Mouse (Mus musculus): ENCODE measurements around the gene Ttc27. TPM values are rescaled to one million over a fixed set of nuclear protein-coding genes. Genes with fewer than 3 reads are reported as not detected.

Ttc27 gene
- polyA plus RNA-seq, 1 experiment from 2014 or later, result 25.6 TPM

DNA sequence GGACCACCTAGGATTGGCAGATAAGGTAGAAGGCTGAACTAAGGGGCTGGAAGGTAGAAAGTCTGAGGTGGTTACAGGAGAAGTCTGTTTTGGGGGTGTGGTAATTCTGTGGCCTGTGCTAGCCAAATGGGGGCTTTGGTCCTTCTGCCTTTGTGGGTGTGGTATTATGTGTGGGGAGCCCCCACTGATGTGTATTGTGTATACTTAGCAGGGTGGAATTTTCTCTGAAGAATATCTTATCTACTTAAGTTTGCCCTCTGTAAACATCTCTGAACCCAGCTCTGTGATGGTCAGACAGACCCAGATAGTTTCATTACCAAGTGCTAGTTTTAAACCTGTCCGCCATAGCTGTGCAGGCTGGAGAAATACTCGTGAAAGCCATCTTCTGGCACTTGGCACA, 141.8 kb downstream of the Ttc27 start:
- no peaks in the 10 kb centered on the region for H3K4me1 ChIP-seq (ENCODE audit: insufficient read depth)
- H3K27ac ChIP-seq (ENCODE audit: low read depth), result no peak overlapping the region
- WGBS, result 41% methylated on average over 2 of the region's 2 CpGs
- H3K4me3 ChIP-seq (ENCODE audit: low read depth, low read length), result no peak overlapping the region
- no peak for ATAC-seq (ENCODE audit: insufficient read depth)
- H3K9ac ChIP-seq, result no peak overlapping the region
- no peaks in the 10 kb centered on the region for H3K9me3 ChIP-seq (ENCODE audit: low read depth, low read length)
- no peak overlapping the region for H3K4me2 ChIP-seq
- no peaks in the 10 kb centered on the region for H3K27me3 ChIP-seq (ENCODE audit: insufficient read depth, low read length)
- DNase-seq, result no peak
- no peak for TF ChIP-seq CTCF (IDR thresholded peaks at IDR 0.05; ENCODE audit: low read depth)
- H3K36me3 ChIP-seq (ENCODE audit: insufficient read depth), result no peaks in the 10 kb centered on the region

DNA sequence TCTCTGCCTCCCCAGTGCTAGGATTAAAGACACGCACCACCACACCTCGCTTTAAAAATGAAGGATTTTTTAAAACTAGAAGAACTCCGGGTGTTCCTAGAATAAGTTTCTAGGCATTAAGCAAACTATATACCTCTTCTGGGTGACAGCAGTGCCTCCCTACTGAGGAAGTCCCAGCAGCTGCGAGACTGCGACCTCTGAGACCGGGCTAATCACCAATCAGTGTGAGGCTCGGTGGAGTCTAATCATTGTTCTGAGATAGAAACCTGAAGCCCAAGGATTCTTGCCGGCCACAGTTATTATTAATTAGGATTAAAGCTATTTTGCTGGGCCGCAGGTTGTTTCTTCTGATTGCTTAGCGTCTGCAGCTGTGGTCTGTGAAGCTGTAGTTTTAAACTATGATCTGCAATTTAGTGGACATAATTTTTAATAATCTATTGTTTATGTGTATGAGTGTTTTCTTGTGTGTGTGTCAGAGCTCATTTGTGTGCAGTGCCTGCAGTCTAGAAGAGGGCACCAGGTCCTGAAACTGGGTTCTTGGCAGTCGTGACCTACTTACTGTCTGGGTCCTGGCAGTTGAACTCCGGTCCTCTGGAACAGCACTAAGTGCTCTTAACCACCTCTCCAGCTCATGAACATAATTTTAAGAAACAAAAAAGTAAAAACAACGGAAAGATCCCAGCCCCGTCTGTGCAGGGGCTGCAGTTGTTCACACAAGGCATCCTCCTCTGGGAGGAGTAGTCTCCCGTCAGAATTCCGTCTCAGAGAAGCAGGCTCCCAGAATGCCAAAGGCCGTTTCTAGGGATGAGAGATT, 142.9 kb downstream of the Ttc27 start:
- no peak for ATAC-seq (ENCODE audit: insufficient read depth)
- Histone ChIP-seq H3K4me2 (no peak overlapping the region), H3K4me3 (ENCODE audit: low read depth, low read length) (no peak overlapping the region), H3K9ac (no peak overlapping the region), H3K36me3 (ENCODE audit: insufficient read depth) (no peaks in the 10 kb centered on the region), H3K27ac (ENCODE audit: low read depth) (no peak overlapping the region), H3K4me1 (ENCODE audit: insufficient read depth) (no peaks in the 10 kb centered on the region), H3K27me3 (ENCODE audit: insufficient read depth, low read length) (no peaks in the 10 kb centered on the region), H3K9me3 (ENCODE audit: low read depth, low read length) (no peaks in the 10 kb centered on the region)
- peak; percentile 30 for DNase-seq
- TF ChIP-seq CTCF (IDR thresholded peaks at IDR 0.05; ENCODE audit: low read depth), result no peak
- WGBS, result 38% methylated on average over 17 of the region's 17 CpGs

DNA sequence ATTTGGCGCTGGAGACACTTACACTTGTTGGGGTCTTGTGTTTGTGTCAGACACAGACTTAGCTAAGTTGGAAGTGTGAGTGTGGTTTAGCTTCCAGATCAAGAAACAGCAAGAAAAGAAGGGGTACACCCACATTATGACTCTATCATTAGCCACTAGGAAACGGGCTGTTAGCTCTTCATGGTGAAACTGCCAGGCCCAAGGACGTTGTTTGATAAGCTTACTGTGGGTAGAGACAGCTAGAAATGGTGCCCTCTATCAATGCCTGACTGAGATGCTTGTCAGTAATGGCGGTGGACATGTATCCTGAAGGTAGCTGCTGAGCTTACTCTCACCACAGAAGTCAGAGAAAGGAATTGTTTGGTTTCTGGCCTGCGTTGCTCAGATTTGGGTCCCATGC, 146.3 kb downstream of the Ttc27 start:
- Histone ChIP-seq H3K4me3 (ENCODE audit: low read depth, low read length) (no peak overlapping the region), H3K36me3 (ENCODE audit: insufficient read depth) (no peaks in the 10 kb centered on the region), H3K27me3 (ENCODE audit: insufficient read depth, low read length) (no peaks in the 10 kb centered on the region), H3K4me2 (no peak overlapping the region), H3K4me1 (ENCODE audit: insufficient read depth) (peaks cover 31% of the 10 kb centered on the region), H3K27ac (ENCODE audit: low read depth) (no peak overlapping the region), H3K9me3 (ENCODE audit: low read depth, low read length) (no peaks in the 10 kb centered on the region), H3K9ac (no peak overlapping the region)
- no peak for TF ChIP-seq CTCF (IDR thresholded peaks at IDR 0.05; ENCODE audit: low read depth)
- no peak for ATAC-seq (ENCODE audit: insufficient read depth)
- no peak for DNase-seq
- 83% methylated on average over 5 of the region's 5 CpGs for WGBS

DNA sequence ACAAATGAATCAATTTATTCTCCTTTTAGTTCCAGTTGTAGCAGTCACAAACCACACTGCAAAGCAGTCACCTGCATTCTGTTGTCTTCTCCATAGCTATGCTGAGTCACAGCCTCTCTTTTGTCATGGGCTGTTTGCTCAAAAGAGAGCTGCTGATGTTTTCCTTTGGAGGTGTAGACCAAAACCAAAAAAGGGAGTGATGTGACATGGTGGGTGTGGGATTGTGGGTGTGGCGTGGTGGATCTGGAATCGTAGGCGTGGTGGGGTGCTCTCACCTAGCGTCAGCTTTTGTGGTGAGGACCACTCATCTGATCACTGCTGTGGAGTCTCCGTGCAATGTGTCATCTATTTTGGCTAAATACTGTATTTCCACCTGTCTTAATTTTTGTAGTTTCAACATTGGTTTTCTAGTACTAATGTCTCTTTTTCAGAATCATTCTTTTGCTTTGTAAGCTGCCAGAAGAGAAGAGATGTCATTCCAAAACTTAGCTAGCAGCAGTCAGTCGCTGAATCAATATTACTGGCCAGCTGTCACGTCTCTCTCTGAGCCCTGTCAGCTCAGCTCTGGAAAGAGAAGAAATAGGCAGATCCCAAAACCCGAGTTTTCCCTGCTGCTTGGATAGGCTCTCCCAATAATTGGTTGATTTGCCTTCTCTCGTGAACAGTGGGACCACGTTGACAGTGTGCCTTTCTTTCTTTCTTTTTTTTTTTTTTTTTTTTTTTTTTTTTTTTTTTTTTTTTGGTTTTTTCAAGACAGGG, 147.4 kb downstream of the Ttc27 start:
- TF ChIP-seq CTCF (IDR thresholded peaks at IDR 0.05; ENCODE audit: low read depth), result no peak
- ATAC-seq (ENCODE audit: insufficient read depth), result no peak
- Histone ChIP-seq H3K4me1 (ENCODE audit: insufficient read depth) (peaks cover 42% of the 10 kb centered on the region), H3K9ac (no peak overlapping the region), H3K27ac (ENCODE audit: low read depth) (no peak overlapping the region), H3K9me3 (ENCODE audit: low read depth, low read length) (no peaks in the 10 kb centered on the region), H3K27me3 (ENCODE audit: insufficient read depth, low read length) (no peaks in the 10 kb centered on the region), H3K4me2 (no peak overlapping the region), H3K4me3 (ENCODE audit: low read depth, low read length) (no peak overlapping the region), H3K36me3 (ENCODE audit: insufficient read depth) (no peaks in the 10 kb centered on the region)
- 75% methylated on average over 10 of the region's 10 CpGs for WGBS
- peak; percentile 70 for DNase-seq

DNA sequence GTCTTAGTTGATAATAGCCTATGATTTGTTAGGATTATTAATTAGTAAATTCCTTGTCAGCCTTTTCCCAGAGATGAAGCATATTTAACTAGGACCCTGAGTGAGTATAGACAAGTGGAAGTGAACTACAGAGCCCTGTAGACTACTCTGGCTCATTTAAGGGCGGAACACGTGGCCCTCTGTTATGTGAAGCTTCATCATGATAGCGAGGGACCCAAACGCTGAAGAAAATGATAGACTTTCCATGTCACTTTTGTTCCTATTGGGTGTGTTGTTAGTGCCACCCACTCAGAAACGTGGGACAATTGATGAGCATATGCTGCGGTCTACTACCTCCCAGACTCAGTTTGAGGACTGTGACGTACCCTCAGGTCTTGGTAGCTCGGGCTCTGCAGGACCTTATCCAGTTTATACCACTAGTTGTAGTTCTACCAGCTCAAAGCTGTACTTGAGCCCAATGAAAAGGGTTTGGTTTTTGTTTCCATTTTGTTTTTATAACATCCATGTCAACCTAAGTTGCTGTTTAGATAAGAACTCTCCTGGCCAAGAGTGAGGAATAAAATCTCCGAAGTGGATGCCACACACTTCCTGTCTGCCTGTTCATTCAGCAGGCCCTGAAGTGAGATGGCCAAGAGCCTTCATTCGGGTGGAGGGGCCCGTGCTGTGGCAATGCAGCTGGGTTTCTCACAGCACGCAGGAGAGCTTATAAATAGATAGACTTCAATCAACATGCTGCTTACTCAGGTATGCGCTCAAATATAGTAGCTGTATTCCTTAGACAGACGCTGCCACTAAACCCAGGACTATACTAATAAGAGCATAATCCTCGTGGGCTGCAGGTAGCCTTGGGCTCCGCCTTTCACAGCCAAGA, 148.4 kb downstream of the Ttc27 start:
- peak; percentile 11 for DNase-seq
- Histone ChIP-seq H3K4me3 (ENCODE audit: low read depth, low read length) (no peak overlapping the region), H3K36me3 (ENCODE audit: insufficient read depth) (no peaks in the 10 kb centered on the region), H3K9ac (no peak overlapping the region), H3K27ac (ENCODE audit: low read depth) (peak overlapping the region; percentile 82), H3K4me1 (ENCODE audit: insufficient read depth) (peaks cover 52% of the 10 kb centered on the region), H3K27me3 (ENCODE audit: insufficient read depth, low read length) (no peaks in the 10 kb centered on the region), H3K9me3 (ENCODE audit: low read depth, low read length) (no peaks in the 10 kb centered on the region), H3K4me2 (no peak overlapping the region)
- no peak for TF ChIP-seq CTCF (IDR thresholded peaks at IDR 0.05; ENCODE audit: low read depth)
- no peak for ATAC-seq (ENCODE audit: insufficient read depth)
- WGBS, result 70% methylated on average over 16 of the region's 16 CpGs

DNA sequence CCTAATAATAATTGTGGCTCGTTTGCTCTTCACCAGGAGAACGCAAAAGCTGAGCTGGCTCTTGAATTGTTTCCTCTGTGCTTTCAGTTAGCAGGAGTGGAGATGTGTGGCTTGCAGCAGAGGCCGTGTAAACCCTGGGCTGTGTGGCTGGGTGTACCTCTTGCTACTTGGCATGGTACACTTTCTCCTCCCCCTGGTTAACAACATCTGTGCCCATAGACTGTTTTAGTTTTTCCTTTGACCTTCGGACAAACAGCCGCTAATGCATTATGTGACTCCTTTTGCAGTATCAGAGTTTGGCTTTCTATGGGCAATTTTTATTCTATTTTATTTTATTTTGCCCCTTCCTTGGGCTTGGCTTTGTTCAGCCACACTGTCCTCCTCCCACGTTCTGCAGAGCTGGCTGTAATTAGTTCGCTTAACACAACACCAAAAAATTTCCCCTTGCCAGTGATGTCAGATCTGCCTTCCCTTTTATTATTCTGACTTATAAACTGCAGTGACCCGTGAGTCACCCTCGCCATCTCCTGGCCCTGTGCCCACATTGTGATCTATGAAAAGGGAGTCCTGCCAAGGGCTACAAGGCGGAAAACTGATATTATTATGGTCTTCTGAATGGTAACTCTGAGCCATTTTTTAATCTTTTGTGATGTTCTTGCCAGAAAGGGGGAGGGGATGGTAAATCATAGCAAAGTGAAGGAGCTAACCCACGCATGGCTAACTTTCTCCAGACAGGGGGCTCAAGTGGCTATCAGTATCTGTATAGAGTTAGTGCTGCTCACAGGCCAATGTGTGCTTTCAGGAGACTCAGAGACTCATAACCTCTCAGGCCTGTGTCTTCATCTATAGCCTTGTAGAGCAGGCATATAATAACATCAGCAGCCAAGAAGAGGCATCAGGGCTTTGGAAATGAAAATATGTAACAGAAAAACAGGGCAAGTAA, 149.3 kb downstream of the Ttc27 start:
- peaks cover 54% of the 10 kb centered on the region for H3K4me1 ChIP-seq (ENCODE audit: insufficient read depth)
- peak; percentile 55 for ATAC-seq (ENCODE audit: insufficient read depth)
- H3K27ac ChIP-seq (ENCODE audit: low read depth), result peak overlapping the region; percentile 82
- DNase-seq, result peak; percentile 92
- no peak overlapping the region for H3K4me2 ChIP-seq
- WGBS, result 22% methylated on average over 11 of the region's 11 CpGs
- H3K36me3 ChIP-seq (ENCODE audit: insufficient read depth), result no peaks in the 10 kb centered on the region
- no peaks in the 10 kb centered on the region for H3K27me3 ChIP-seq (ENCODE audit: insufficient read depth, low read length)
- TF ChIP-seq CTCF (IDR thresholded peaks at IDR 0.05; ENCODE audit: low read depth), result no peak
- H3K9me3 ChIP-seq (ENCODE audit: low read depth, low read length), result no peaks in the 10 kb centered on the region
- H3K9ac ChIP-seq, result no peak overlapping the region
- H3K4me3 ChIP-seq (ENCODE audit: low read depth, low read length), result no peak overlapping the region
